In genomic region chr2:18799966-18800645, GRCm38 (mm10) we compare ENCODE assay signal across 8 mouse cellular contexts.
DNase-seq lines count a peak whose midpoint lies in the region; ATAC-seq lines count a peak whose summit lies in the region.

No protein-coding gene starts in this region.

- H3K4me1 ChIP-seq in heart, embryonic 10.5 days = peaks cover 16% of the 10 kb centered on the region

- DNase-seq in ovary, postnatal 36 days (ENCODE audit: low spot score) = peak; percentile 47
- DNase-seq in ovary, postnatal 14 days (ENCODE audit: low spot score) = no peak
- DNase-seq in cerebellum, postnatal 4 days (ENCODE audit: low spot score in 2 of 2) = peak; percentile 74 to 79
- no peak for DNase-seq in heart, embryonic 10.5 days (ENCODE audit: low spot score)
- peak; percentile 44 for DNase-seq in kidney, postnatal 10 days
- peak; percentile 11 for DNase-seq in liver
- DNase-seq in thymus, adult 18-20 months = peak; percentile 15 to 21

- WGBS in heart, embryonic 10.5 days = under 1% methylated on average over 46 of the region's 46 CpGs

- no peak overlapping the region for H3K27ac ChIP-seq in heart, embryonic 10.5 days

- H3K4me3 ChIP-seq in heart, embryonic 10.5 days = peak overlapping the region; percentile 61

- H3K9me3 ChIP-seq in heart, embryonic 10.5 days = no peaks in the 10 kb centered on the region

- H3K27me3 ChIP-seq in heart, embryonic 10.5 days (ENCODE audit: insufficient read depth, poor library complexity, severe bottlenecking) = peaks cover 89% of the 10 kb centered on the region

- no peaks in the 10 kb centered on the region for H3K36me3 ChIP-seq in heart, embryonic 10.5 days

- 0 out of 2 replicates have a peak, but pooled peaks have one; percentile 18 for ATAC-seq in monocyte, adult 5-6 weeks (replicated peaks; ENCODE audit: insufficient number of reproducible peaks, low FRiP score, low TSS enrichment, poor library complexity, severe bottlenecking)

Comparison
In these comparisons a context has a peak if more than half of its experiments do, and no peak if none do; other contexts are left out.
1. DNase-seq: peak in ovary, postnatal 36 days (single experiment), cerebellum, postnatal 4 days (2 of 2), kidney, postnatal 10 days (single experiment), liver (single experiment) and thymus, adult 18-20 months (2 of 2); none in ovary, postnatal 14 days (single experiment) and heart, embryonic 10.5 days (single experiment).